In genomic region chr7:14525280-14525679, GRCm38 (mm10) we compare ENCODE assay signal across 31 mouse cellular contexts. TPM values are rescaled to one million over a fixed set of nuclear protein-coding genes. Genes with fewer than 3 reads are reported as not detected.
DNase-seq lines count a peak whose midpoint lies in the region; ATAC-seq lines count a peak whose summit lies in the region.
"Had no signal": no experiment of that assay in that cellular context is flagged by ENCODE, and none has a peak within 500 bp of the region (broad histone marks: within the 10 kb centered on the region; RNA-seq: fewer than 3 reads in every experiment).

No protein-coding gene starts in this region.

- H3K4me3 ChIP-seq in liver, embryonic 13.5 days (replicated peaks) = no peak overlapping the region
- H3K4me3 ChIP-seq in liver, embryonic 16.5 days (ENCODE audit: low read depth, low read length) = no peak overlapping the region
- H3K4me3 ChIP-seq in hindbrain, embryonic 16.5 days (ENCODE audit: low read length) = no peak overlapping the region
- H3K4me3 ChIP-seq: embryonic facial prominence, embryonic 12.5 days; embryonic facial prominence, embryonic 15.5 days; heart, adult 2 months; heart, embryonic 10.5 days; heart, embryonic 13.5 days had no signal

- H3K9ac ChIP-seq in liver, embryonic 13.5 days = no peak overlapping the region
- H3K9ac ChIP-seq in liver, embryonic 16.5 days (ENCODE audit: low read depth, low read length) = no peak overlapping the region
- no peak overlapping the region for H3K9ac ChIP-seq in hindbrain, embryonic 16.5 days (ENCODE audit: low read depth, low read length)
- H3K9ac ChIP-seq: embryonic facial prominence, embryonic 12.5 days; embryonic facial prominence, embryonic 15.5 days; forebrain, postnatal 0 days; heart, embryonic 13.5 days; hindbrain, embryonic 14.5 days had no signal

- H3K4me1 ChIP-seq in liver, embryonic 13.5 days (replicated peaks) = no peaks in the 10 kb centered on the region
- no peaks in the 10 kb centered on the region for H3K4me1 ChIP-seq in liver, embryonic 16.5 days (ENCODE audit: control insufficient read depth, low read depth, low read length)
- H3K4me1 ChIP-seq in hindbrain, embryonic 16.5 days (ENCODE audit: control insufficient read depth, insufficient read depth, low read depth, low read length) = no peaks in the 10 kb centered on the region
- H3K4me1 ChIP-seq: embryonic facial prominence, embryonic 12.5 days; embryonic facial prominence, embryonic 15.5 days; heart, embryonic 10.5 days; heart, embryonic 13.5 days had no signal

- H3K27ac ChIP-seq in liver, embryonic 13.5 days = no peak overlapping the region
- no peak overlapping the region for H3K27ac ChIP-seq in liver, embryonic 16.5 days (ENCODE audit: low read length)
- no peak overlapping the region for H3K27ac ChIP-seq in hindbrain, embryonic 16.5 days (ENCODE audit: low read depth, low read length)
- H3K27ac ChIP-seq: embryonic facial prominence, embryonic 12.5 days; embryonic facial prominence, embryonic 15.5 days; heart, adult 2 months; heart, embryonic 10.5 days; heart, embryonic 13.5 days; hindbrain, embryonic 14.5 days had no signal

- WGBS in liver, embryonic 13.5 days (ENCODE audit: insufficient replicate concordance) = 29% methylated on average over 1 of the region's 1 CpGs
- 36% methylated on average over 1 of the region's 1 CpGs for WGBS in liver, embryonic 16.5 days (ENCODE audit: insufficient replicate concordance)
- WGBS in hindbrain, embryonic 16.5 days = 62% methylated on average over 1 of the region's 1 CpGs

- H3K9me3 ChIP-seq in liver, embryonic 13.5 days (replicated peaks) = no peaks in the 10 kb centered on the region
- H3K9me3 ChIP-seq in liver, embryonic 16.5 days (replicated peaks; ENCODE audit: control insufficient read depth, low read length) = no peaks in the 10 kb centered on the region
- peaks cover 25% of the 10 kb centered on the region for H3K9me3 ChIP-seq in hindbrain, embryonic 16.5 days (ENCODE audit: control insufficient read depth, low read length)

- peak; percentile 87 for ATAC-seq in liver, embryonic 13.5 days (ENCODE audit: low read depth)
- ATAC-seq in liver, embryonic 16.5 days (ENCODE audit: low read depth) = peak; percentile 93
- ATAC-seq in hindbrain, embryonic 16.5 days = no peak
- no peak for ATAC-seq in frontal cortex, adult (ENCODE audit: low TSS enrichment)
- ATAC-seq: activated CD4-positive, CD25-positive, alpha-beta regulatory T cell, adult 4 months; forebrain, embryonic 14.5 days; forebrain, postnatal 0 days had no signal

- no peak overlapping the region for H3K4me2 ChIP-seq in liver, embryonic 13.5 days
- H3K4me2 ChIP-seq in liver, embryonic 16.5 days (ENCODE audit: low read depth, low read length) = no peak overlapping the region
- no peak overlapping the region for H3K4me2 ChIP-seq in hindbrain, embryonic 16.5 days (ENCODE audit: low read length)
- H3K4me2 ChIP-seq: embryonic facial prominence, embryonic 12.5 days; embryonic facial prominence, embryonic 15.5 days; heart, embryonic 13.5 days; hindbrain, embryonic 14.5 days had no signal

- no peaks in the 10 kb centered on the region for H3K36me3 ChIP-seq in liver, embryonic 13.5 days
- H3K36me3 ChIP-seq in liver, embryonic 16.5 days (ENCODE audit: control insufficient read depth, insufficient read depth) = no peaks in the 10 kb centered on the region
- H3K36me3 ChIP-seq in hindbrain, embryonic 16.5 days (ENCODE audit: control insufficient read depth, insufficient read depth, low read length) = no peaks in the 10 kb centered on the region
- H3K36me3 ChIP-seq: embryonic facial prominence, embryonic 12.5 days; embryonic facial prominence, embryonic 15.5 days; heart, embryonic 10.5 days; heart, embryonic 13.5 days had no signal

- H3K27me3 ChIP-seq in liver, embryonic 13.5 days = no peaks in the 10 kb centered on the region
- no peaks in the 10 kb centered on the region for H3K27me3 ChIP-seq in liver, embryonic 16.5 days (ENCODE audit: control insufficient read depth, insufficient read depth, low read depth, low read length)
- no peaks in the 10 kb centered on the region for H3K27me3 ChIP-seq in hindbrain, embryonic 16.5 days (replicated peaks; ENCODE audit: control insufficient read depth, insufficient read depth, low read length)
- H3K27me3 ChIP-seq: embryonic facial prominence, embryonic 12.5 days; embryonic facial prominence, embryonic 15.5 days; heart, embryonic 13.5 days had no signal

- DNase-seq in adrenal gland, adult 2 months = peak; percentile 3
- no peak for DNase-seq in adrenal gland, postnatal 10 days
- no peak for DNase-seq in liver, embryonic 13.5 days
- DNase-seq: adrenal gland, postnatal 14 days; cerebellum, adult 11 months; cerebellum, adult 2 months; cerebellum, adult 9-11 months; cerebellum, postnatal 25 days; forebrain, postnatal 0 days; gastrocnemius, postnatal 36 days; heart, adult 2 months; heart, postnatal 14 days; heart, postnatal 4 days had no signal

RNA-seq across cellular contexts. Expression of gene Sult2a7, which starts 31.2 kb away (rescaled TPM):
- total RNA-seq in adrenal gland, adult 2 months (2021) = not detected
- not detected in 2 replicates for polyA plus RNA-seq in adrenal gland, adult 2 months (2012; rRNA removed)
- total RNA-seq in adrenal gland, postnatal 10 days (2021) = not detected
- polyA plus RNA-seq in liver, embryonic 13.5 days (2015; fragmentation: Nextera tagmentation; extraction: Ambion mirVana) = not detected in 2 replicates
- polyA plus RNA-seq in liver, embryonic 16.5 days (2015; fragmentation: Nextera tagmentation; extraction: Ambion mirVana) = not detected in 2 replicates
- polyA plus RNA-seq in hindbrain, embryonic 16.5 days (2015; fragmentation: Nextera tagmentation; extraction: Ambion mirVana) = not detected in 2 replicates
- total RNA-seq: adrenal gland, postnatal 14 days; adrenal gland, postnatal 4 days; common myeloid progenitor, adult 5-6 weeks; ES-E14; forebrain, postnatal 0 days; gastrocnemius, adult 8-10 months; gastrocnemius, postnatal 36 days; granulocyte monocyte progenitor cell, adult 5-6 weeks; heart, adult 2 months; heart, postnatal 14 days; heart, postnatal 4 days had no signal
- polyA plus RNA-seq: activated CD4-positive, CD25-positive, alpha-beta regulatory T cell, adult 4 months; cerebellum, adult 2 months; embryonic facial prominence, embryonic 12.5 days; embryonic facial prominence, embryonic 15.5 days; forebrain, embryonic 11.5 days; forebrain, embryonic 14.5 days; forebrain, postnatal 0 days; heart, adult 2 months; heart, embryonic 10.5 days; heart, embryonic 13.5 days; heart, embryonic 16.5 days; hindbrain, embryonic 11.5 days; hindbrain, embryonic 14.5 days had no signal

RNA-seq across cellular contexts. Expression of gene Vmn1r90, which starts 38.0 kb away (rescaled TPM):
- total RNA-seq in adrenal gland, adult 2 months (2021) = not detected
- not detected in 2 replicates for polyA plus RNA-seq in adrenal gland, adult 2 months (2012; rRNA removed)
- total RNA-seq in adrenal gland, postnatal 10 days (2021) = under 1 TPM in 1 of 2 experiments, not detected in 1; 0.21 TPM
- polyA plus RNA-seq in liver, embryonic 13.5 days (2015; fragmentation: Nextera tagmentation; extraction: Ambion mirVana) = 0.03 TPM in 1 of 2 replicates, not detected in the other
- polyA plus RNA-seq in liver, embryonic 16.5 days (2015; fragmentation: Nextera tagmentation; extraction: Ambion mirVana) = 0.01 and 0.02 TPM in 2 replicates
- 0.29 TPM in 2 replicates for polyA plus RNA-seq in hindbrain, embryonic 16.5 days (2015; fragmentation: Nextera tagmentation; extraction: Ambion mirVana)
- total RNA-seq: adrenal gland, postnatal 14 days; common myeloid progenitor, adult 5-6 weeks; gastrocnemius, adult 8-10 months; granulocyte monocyte progenitor cell, adult 5-6 weeks had no signal
- polyA plus RNA-seq: activated CD4-positive, CD25-positive, alpha-beta regulatory T cell, adult 4 months; heart, adult 2 months had no signal

Comparison
In these comparisons a context has a peak if more than half of its experiments do, and no peak if none do; other contexts are left out.
1. ATAC-seq: peak in liver, embryonic 13.5 days (single experiment) and liver, embryonic 16.5 days (single experiment); none in hindbrain, embryonic 16.5 days (single experiment) and frontal cortex, adult (single experiment).